Mouse (Mus musculus): Measurements from ENCODE around the gene Pskh1. TPM values are rescaled to one million over a fixed set of nuclear protein-coding genes. Genes with fewer than 3 reads are reported as not detected.

Pskh1 gene
- total and polyA plus RNA-seq, 3 experiments = 12.9 to 26.2 TPM; not detected in 1

GRCm38 (mm10) chr8:105890870-105891269 lies 9.4 kb upstream of the Pskh1 start:
- H3K9me3 ChIP-seq (replicated peaks; ENCODE audit: insufficient read depth, low read length) = no peaks in the 10 kb centered on the region
- H3K79me2 ChIP-seq (ENCODE audit: control insufficient read depth, insufficient read depth, low read length, poor library complexity) = no peaks in the 10 kb centered on the region
- H3K36me3 ChIP-seq (ENCODE audit: control insufficient read depth in 1 of 2, insufficient read depth in 2 of 2, low read length in 2 of 2) = peaks cover 0 to 9% of the 10 kb centered on the region in 2 experiments; a peak in 2 of 4 replicates
- H3K9ac ChIP-seq (ENCODE audit: control insufficient read depth, low read depth, low read length, poor library complexity, severe bottlenecking) = no peak overlapping the region
- TF ChIP-seq GABPA (IDR thresholded peaks at IDR 0.05; ENCODE audit: low read depth, low read length) = no peak
- TF ChIP-seq SIN3A (IDR thresholded peaks at IDR 0.05; ENCODE audit: low read length) = no peak
- TF ChIP-seq RCOR1 (IDR thresholded peaks at IDR 0.05; ENCODE audit: low read depth, low read length) = no peak
- TF ChIP-seq BHLHE40 (IDR thresholded peaks at IDR 0.05; ENCODE audit: borderline replicate concordance, low read depth, low read length) = no peak
- no peak for TF ChIP-seq UBTF (IDR thresholded peaks at IDR 0.05; ENCODE audit: borderline replicate concordance, insufficient read depth, low read depth, low read length)
- no peak for TF ChIP-seq JUND (IDR thresholded peaks at IDR 0.05; ENCODE audit: low read depth, low read length)
- TF ChIP-seq USF2 (IDR thresholded peaks at IDR 0.05; ENCODE audit: borderline replicate concordance in 1 of 2, insufficient read depth in 1 of 2, low read depth in 1 of 2, low read length in 2 of 2) = no peak
- TF ChIP-seq CHD1 (IDR thresholded peaks at IDR 0.05; ENCODE audit: low read depth, low read length) = no peak
- TF ChIP-seq CHD2 (IDR thresholded peaks at IDR 0.05; ENCODE audit: low read length) = no peak
- no peak for TF ChIP-seq E2F4 (IDR thresholded peaks at IDR 0.05; ENCODE audit: borderline replicate concordance, low read depth, low read length)
- no peak for TF ChIP-seq POLR2AphosphoS5 (IDR thresholded peaks at IDR 0.05; ENCODE audit: borderline replicate concordance, low read depth, low read length)
- TF ChIP-seq CTCF (IDR thresholded peaks at IDR 0.05 in 2 of 3, conservative IDR thresholded peaks at IDR 0.05 in 1 of 3; ENCODE audit: control insufficient read depth in 1 of 3, insufficient read depth in 1 of 3, low read depth in 2 of 3, low read length in 3 of 3, poor library complexity in 1 of 3, severe bottlenecking in 1 of 3) = no peak
- TF ChIP-seq ELF1 (IDR thresholded peaks at IDR 0.05; ENCODE audit: low read depth, low read length) = no peak
- TF ChIP-seq ETS1 (IDR thresholded peaks at IDR 0.05; ENCODE audit: low read depth, low read length) = no peak
- TF ChIP-seq HCFC1 (IDR thresholded peaks at IDR 0.05; ENCODE audit: low read depth, low read length) = no peak
- no peak for TF ChIP-seq SMC3 (IDR thresholded peaks at IDR 0.05; ENCODE audit: low read depth, low read length)
- no peak for TF ChIP-seq MEF2A (IDR thresholded peaks at IDR 0.05; ENCODE audit: extremely low read depth, insufficient replicate concordance, low read depth, low read length, poor library complexity, severe bottlenecking)
- TF ChIP-seq NELFE (IDR thresholded peaks at IDR 0.05; ENCODE audit: low read depth, low read length) = no peak
- TF ChIP-seq TAL1 (IDR thresholded peaks at IDR 0.05; ENCODE audit: low read length) = no peak
- H3K27me3 ChIP-seq (ENCODE audit: control insufficient read depth in 1 of 2, insufficient read depth in 2 of 2, low read length in 2 of 2) = no peaks in the 10 kb centered on the region
- H3K4me3 ChIP-seq (ENCODE audit: control insufficient read depth in 1 of 2, insufficient read depth in 1 of 2, low read depth in 2 of 2, low read length in 2 of 2) = no peak overlapping the region
- no peak for DNase-seq (ENCODE audit: low read depth, low spot score)
- no peak overlapping the region for H3K27ac ChIP-seq (ENCODE audit: control insufficient read depth, low read depth, low read length)
- no peaks in the 10 kb centered on the region for H3K4me1 ChIP-seq (ENCODE audit: control insufficient read depth in 1 of 2, insufficient read depth in 2 of 2, low read length in 2 of 2)

- Histone ChIP-seq H3K4me3 (ENCODE audit: control insufficient read depth in 1 of 2, insufficient read depth in 1 of 2, low read depth in 2 of 2, low read length in 2 of 2) (no peak overlapping the region), H3K4me1 (ENCODE audit: control insufficient read depth in 1 of 2, insufficient read depth in 2 of 2, low read length in 2 of 2) (no peaks in the 10 kb centered on the region), H3K9ac (ENCODE audit: control insufficient read depth, low read depth, low read length, poor library complexity, severe bottlenecking) (no peak overlapping the region), H3K9me3 (replicated peaks; ENCODE audit: insufficient read depth, low read length) (no peaks in the 10 kb centered on the region), H3K27me3 (ENCODE audit: control insufficient read depth in 1 of 2, insufficient read depth in 2 of 2, low read length in 2 of 2) (no peaks in the 10 kb centered on the region), H3K36me3 (ENCODE audit: control insufficient read depth in 1 of 2, insufficient read depth in 2 of 2, low read length in 2 of 2) (peaks cover 0 to 1% of the 10 kb centered on the region in 2 experiments; a peak in 2 of 4 replicates), H3K27ac (ENCODE audit: control insufficient read depth, low read depth, low read length) (no peak overlapping the region), H3K79me2 (ENCODE audit: control insufficient read depth, insufficient read depth, low read length, poor library complexity) (no peaks in the 10 kb centered on the region)
- peak; percentile 44 for DNase-seq (ENCODE audit: low read depth, low spot score)
- TF ChIP-seq EP300 (IDR thresholded peaks at IDR 0.05; ENCODE audit: low read depth in 1 of 2, low read length in 2 of 2) (no peak), SMC3 (IDR thresholded peaks at IDR 0.05; ENCODE audit: low read depth, low read length) (peak; percentile 72), ZMIZ1 (IDR thresholded peaks at IDR 0.05; ENCODE audit: low read depth, low read length) (no peak), CHD2 (IDR thresholded peaks at IDR 0.05; ENCODE audit: low read length) (no peak), MAZ (IDR thresholded peaks at IDR 0.05; ENCODE audit: low read depth, low read length) (no peak), CTCF (IDR thresholded peaks at IDR 0.05 in 2 of 3, conservative IDR thresholded peaks at IDR 0.05 in 1 of 3; ENCODE audit: control insufficient read depth in 1 of 3, insufficient read depth in 1 of 3, low read depth in 2 of 3, low read length in 3 of 3, poor library complexity in 1 of 3, severe bottlenecking in 1 of 3) (peak; percentile 50 to 69 (median 68)), MAX (IDR thresholded peaks at IDR 0.05; ENCODE audit: low read length) (no peak), CHD1 (IDR thresholded peaks at IDR 0.05; ENCODE audit: low read depth, low read length) (no peak), BHLHE40 (IDR thresholded peaks at IDR 0.05; ENCODE audit: borderline replicate concordance, low read depth, low read length) (no peak), JUND (IDR thresholded peaks at IDR 0.05; ENCODE audit: low read depth, low read length) (no peak), POLR2A (IDR thresholded peaks at IDR 0.05; ENCODE audit: control insufficient read depth in 1 of 2, insufficient read depth in 1 of 2, low read depth in 1 of 2, low read length in 2 of 2, poor library complexity in 1 of 2) (no peak), ETS1 (IDR thresholded peaks at IDR 0.05; ENCODE audit: low read depth, low read length) (no peak), KAT2A (conservative IDR thresholded peaks at IDR 0.05; ENCODE audit: low read depth, low read length) (no peak), RAD21 (IDR thresholded peaks at IDR 0.05; ENCODE audit: low read depth, low read length) (peak; percentile 49)
These were observed 7.8 kb upstream of the Pskh1 start for GRCm38 (mm10) chr8:105892432-105892831.

Data from MEL (cell line).